Mouse (Mus musculus): ENCODE measurements around the gene Adk. TPM values are rescaled to one million over a fixed set of nuclear protein-coding genes. Genes with fewer than 3 reads are reported as not detected.
A peak's percentile ranks its signal among the peaks of the same experiment; 100 is the strongest.

The Adk gene
- total and polyA plus RNA-seq, 3 experiments: 69.0 to 479 (median 102) TPM

DNA sequence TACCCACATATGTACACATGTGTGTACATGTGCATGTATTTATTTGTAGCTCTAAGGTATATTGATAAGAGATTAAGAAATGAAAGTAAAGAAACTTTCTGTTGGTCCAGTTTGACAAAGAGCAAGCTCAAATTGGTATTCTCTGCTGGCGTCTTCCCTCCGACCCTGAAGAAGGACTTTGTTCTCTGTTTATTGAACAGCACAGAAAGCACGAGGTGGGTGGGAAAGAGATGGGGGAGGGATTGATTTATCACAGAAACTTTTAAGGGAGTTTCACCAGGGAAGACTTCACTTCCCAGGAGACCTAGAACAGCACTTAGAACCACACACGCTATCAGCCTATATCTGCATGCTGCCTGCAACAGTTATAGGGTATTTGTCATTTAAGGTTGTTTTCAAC, 62.9 kb downstream of the Adk start:
- Histone ChIP-seq H3K36me3 (ENCODE audit: control insufficient read depth in 1 of 2, insufficient read depth in 2 of 2, low read length in 2 of 2) (no peaks in the 10 kb centered on the region; a peak in 2 of 4 replicates), H3K27ac (ENCODE audit: control insufficient read depth, low read depth, low read length) (no peak overlapping the region), H3K9me3 (replicated peaks; ENCODE audit: insufficient read depth, low read length) (no peaks in the 10 kb centered on the region), H3K4me3 (ENCODE audit: control insufficient read depth in 1 of 2, insufficient read depth in 1 of 2, low read depth in 2 of 2, low read length in 2 of 2) (no peak overlapping the region), H3K4me1 (ENCODE audit: control insufficient read depth in 1 of 2, insufficient read depth in 2 of 2, low read length in 2 of 2) (no peaks in the 10 kb centered on the region), H3K79me2 (ENCODE audit: control insufficient read depth, insufficient read depth, low read length, poor library complexity) (no peaks in the 10 kb centered on the region), H3K9ac (ENCODE audit: control insufficient read depth, low read depth, low read length, poor library complexity, severe bottlenecking) (no peak overlapping the region), H3K27me3 (ENCODE audit: control insufficient read depth in 1 of 2, insufficient read depth in 2 of 2, low read length in 2 of 2) (no peaks in the 10 kb centered on the region)
- no peak for DNase-seq (ENCODE audit: low read depth, low spot score)
- TF ChIP-seq MEF2A (IDR thresholded peaks at IDR 0.05; ENCODE audit: extremely low read depth, insufficient replicate concordance, low read depth, low read length, poor library complexity, severe bottlenecking) (no peak), ZMIZ1 (IDR thresholded peaks at IDR 0.05; ENCODE audit: low read depth, low read length) (no peak), RAD21 (IDR thresholded peaks at IDR 0.05; ENCODE audit: low read depth, low read length) (no peak), NRF1 (IDR thresholded peaks at IDR 0.05; ENCODE audit: insufficient read depth, low read depth, low read length, poor library complexity, severe bottlenecking) (no peak), TAL1 (IDR thresholded peaks at IDR 0.05; ENCODE audit: low read length) (no peak), MAFK (IDR thresholded peaks at IDR 0.05; ENCODE audit: borderline replicate concordance, low read depth, low read length) (no peak), CHD2 (IDR thresholded peaks at IDR 0.05; ENCODE audit: low read length) (no peak), ZKSCAN1 (IDR thresholded peaks at IDR 0.05; ENCODE audit: low read depth, low read length) (no peak), HCFC1 (IDR thresholded peaks at IDR 0.05; ENCODE audit: low read depth, low read length) (no peak), EP300 (IDR thresholded peaks at IDR 0.05; ENCODE audit: low read depth in 1 of 2, low read length in 2 of 2) (no peak), POLR2AphosphoS5 (IDR thresholded peaks at IDR 0.05; ENCODE audit: borderline replicate concordance, low read depth, low read length) (no peak), ZC3H11A (IDR thresholded peaks at IDR 0.05; ENCODE audit: low read depth, low read length) (no peak), ELF1 (IDR thresholded peaks at IDR 0.05; ENCODE audit: low read depth, low read length) (no peak), SMC3 (IDR thresholded peaks at IDR 0.05; ENCODE audit: low read depth, low read length) (no peak)

DNA sequence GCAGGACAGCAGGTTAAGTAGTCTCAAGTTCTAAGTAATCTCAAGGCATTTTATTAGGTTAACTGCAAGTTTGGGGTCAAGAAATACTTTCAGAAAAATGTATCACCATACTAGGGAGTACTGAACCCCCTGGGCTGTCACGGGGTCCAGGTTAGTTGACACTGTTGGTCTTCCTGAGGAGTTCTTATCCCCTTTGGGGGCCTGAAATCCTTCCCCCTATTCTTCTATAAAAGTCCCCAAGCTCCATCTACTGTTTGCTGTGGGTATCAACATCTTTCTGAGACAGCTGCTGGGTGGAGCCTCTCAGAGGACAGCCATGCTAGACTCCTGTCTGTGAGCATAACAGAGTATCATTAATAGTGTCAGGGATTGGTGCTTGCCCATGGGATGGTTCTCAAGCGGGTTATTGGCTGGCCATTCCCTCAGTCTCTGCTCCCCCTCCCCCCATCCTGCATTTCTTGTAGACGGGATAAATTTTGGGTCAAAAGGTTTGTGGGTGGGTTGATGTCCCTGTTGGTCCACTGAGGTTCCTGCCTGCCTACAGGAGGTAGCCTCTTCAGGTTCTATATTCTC, 63.6 kb downstream of the Adk start:
- peak; percentile 53 for DNase-seq (ENCODE audit: low read depth, low spot score)
- Histone ChIP-seq H3K79me2 (ENCODE audit: control insufficient read depth, insufficient read depth, low read length, poor library complexity) (no peaks in the 10 kb centered on the region), H3K4me1 (ENCODE audit: control insufficient read depth in 1 of 2, insufficient read depth in 2 of 2, low read length in 2 of 2) (no peaks in the 10 kb centered on the region), H3K27me3 (ENCODE audit: control insufficient read depth in 1 of 2, insufficient read depth in 2 of 2, low read length in 2 of 2) (no peaks in the 10 kb centered on the region), H3K27ac (ENCODE audit: control insufficient read depth, low read depth, low read length) (no peak overlapping the region), H3K4me3 (ENCODE audit: control insufficient read depth in 1 of 2, insufficient read depth in 1 of 2, low read depth in 2 of 2, low read length in 2 of 2) (no peak overlapping the region), H3K9ac (ENCODE audit: control insufficient read depth, low read depth, low read length, poor library complexity, severe bottlenecking) (no peak overlapping the region), H3K9me3 (replicated peaks; ENCODE audit: insufficient read depth, low read length) (no peaks in the 10 kb centered on the region), H3K36me3 (ENCODE audit: control insufficient read depth in 1 of 2, insufficient read depth in 2 of 2, low read length in 2 of 2) (no peaks in the 10 kb centered on the region; a peak in 2 of 4 replicates)
- TF ChIP-seq KAT2A (conservative IDR thresholded peaks at IDR 0.05; ENCODE audit: low read depth, low read length) (no peak), CTCF (IDR thresholded peaks at IDR 0.05 in 2 of 3, conservative IDR thresholded peaks at IDR 0.05 in 1 of 3; ENCODE audit: control insufficient read depth in 1 of 3, insufficient read depth in 1 of 3, low read depth in 2 of 3, low read length in 3 of 3, poor library complexity in 1 of 3, severe bottlenecking in 1 of 3) (peak; percentile 12 to 62 (median 22); a peak in 3 of 6 replicates), CHD2 (IDR thresholded peaks at IDR 0.05; ENCODE audit: low read length) (no peak), RCOR1 (IDR thresholded peaks at IDR 0.05; ENCODE audit: low read depth, low read length) (no peak), MAZ (IDR thresholded peaks at IDR 0.05; ENCODE audit: low read depth, low read length) (no peak), SMC3 (IDR thresholded peaks at IDR 0.05; ENCODE audit: low read depth, low read length) (peak; percentile 64), RAD21 (IDR thresholded peaks at IDR 0.05; ENCODE audit: low read depth, low read length) (peak; percentile 65), POLR2AphosphoS2 (IDR thresholded peaks at IDR 0.05; ENCODE audit: low read length) (no peak), TBP (IDR thresholded peaks at IDR 0.05; ENCODE audit: low read depth, low read length) (no peak), USF2 (IDR thresholded peaks at IDR 0.05; ENCODE audit: borderline replicate concordance in 1 of 2, insufficient read depth in 1 of 2, low read depth in 1 of 2, low read length in 2 of 2) (no peak), ZC3H11A (IDR thresholded peaks at IDR 0.05; ENCODE audit: low read depth, low read length) (peak; percentile 39; the same call in 1 of the 2 replicates), JUND (IDR thresholded peaks at IDR 0.05; ENCODE audit: low read depth, low read length) (no peak)
